Mouse (Mus musculus): ENCODE data around the gene Bcor.
A peak's percentile ranks its signal among the peaks of the same experiment; 100 is the strongest.

The Bcor gene

DNA sequence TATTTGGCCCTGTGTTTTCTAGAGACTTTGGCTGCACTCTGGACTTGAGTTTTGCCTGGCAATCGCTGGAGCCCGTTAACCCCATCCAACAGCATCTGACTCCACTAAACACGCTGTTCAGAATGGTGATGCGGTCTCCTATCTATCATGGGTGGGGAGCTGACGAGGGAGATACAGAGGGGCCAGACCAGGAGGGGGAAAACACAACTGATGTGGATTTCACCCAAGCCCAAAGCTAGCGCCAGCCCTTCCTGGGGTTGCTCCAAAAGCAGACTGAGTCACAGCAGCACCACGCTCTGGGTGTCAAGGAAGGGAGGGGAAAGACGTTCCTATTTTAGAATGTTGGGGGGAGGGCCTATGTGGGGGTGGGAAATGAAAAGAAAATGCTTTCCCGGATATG, 94.4 kb downstream of the Bcor start:
- no peak for DNase-seq (ENCODE audit: low spot score)

DNA sequence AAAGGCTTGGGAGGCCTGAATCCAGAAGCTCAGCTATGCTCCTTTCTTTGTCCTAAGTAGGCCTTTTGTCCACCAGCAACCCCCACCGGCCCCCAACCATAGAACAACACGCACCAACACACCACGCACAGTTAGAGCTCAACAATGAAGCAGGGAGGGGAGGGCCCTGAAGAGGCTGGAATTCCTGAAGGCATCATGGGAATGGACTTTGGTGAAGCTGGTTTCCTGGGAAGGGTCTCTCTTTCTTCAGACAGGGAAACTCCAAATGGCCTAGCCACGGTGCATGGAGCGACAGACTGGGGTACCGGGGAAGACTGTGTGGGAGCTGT, 97.3 kb downstream of the Bcor start:
- no peak for DNase-seq (ENCODE audit: low spot score)

DNA sequence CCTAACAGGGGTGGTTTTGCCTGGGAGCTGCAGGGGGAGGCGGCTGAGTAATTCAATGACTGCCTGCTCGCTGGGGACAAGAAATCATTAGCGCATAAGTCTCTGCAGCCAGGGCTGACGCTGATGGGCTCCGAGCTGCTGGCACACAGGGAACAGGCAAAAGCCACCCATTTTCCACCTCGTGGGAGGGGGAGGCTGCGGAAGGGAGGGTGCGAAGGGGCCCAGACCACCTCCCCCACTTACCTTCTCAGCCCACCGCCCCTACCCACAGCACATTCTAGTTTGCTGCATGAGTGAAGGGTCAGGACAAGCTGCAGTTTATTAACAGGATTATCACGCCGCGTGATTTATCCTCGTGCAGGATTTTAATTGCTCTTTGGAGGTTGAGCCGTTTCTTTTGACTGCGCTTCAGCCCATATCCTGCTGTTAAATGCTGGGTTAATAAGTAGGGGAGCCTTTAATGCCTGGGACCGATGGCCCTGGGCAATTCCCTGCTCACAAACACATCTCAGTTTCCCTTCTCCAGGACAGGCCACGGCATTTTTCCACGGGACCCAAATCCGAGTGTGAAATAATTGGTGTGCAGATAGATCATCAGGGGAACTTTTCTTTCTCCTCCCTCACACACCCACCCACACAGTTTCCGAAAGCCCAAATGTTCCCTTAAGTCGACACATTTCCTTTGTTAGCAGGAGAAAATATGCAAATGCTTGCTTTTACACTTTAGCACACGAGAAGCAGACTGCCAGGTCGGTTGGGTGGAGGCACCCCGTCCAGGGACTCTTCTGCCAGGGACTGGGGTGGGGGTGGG, 97.8 kb downstream of the Bcor start:
- DNase-seq (ENCODE audit: low spot score): no peak

- DNase-seq (ENCODE audit: low spot score): no peak
Measured at GRCm38 (mm10) chrX:12060848-12061247, 99.3 kb downstream of the Bcor start.

DNA sequence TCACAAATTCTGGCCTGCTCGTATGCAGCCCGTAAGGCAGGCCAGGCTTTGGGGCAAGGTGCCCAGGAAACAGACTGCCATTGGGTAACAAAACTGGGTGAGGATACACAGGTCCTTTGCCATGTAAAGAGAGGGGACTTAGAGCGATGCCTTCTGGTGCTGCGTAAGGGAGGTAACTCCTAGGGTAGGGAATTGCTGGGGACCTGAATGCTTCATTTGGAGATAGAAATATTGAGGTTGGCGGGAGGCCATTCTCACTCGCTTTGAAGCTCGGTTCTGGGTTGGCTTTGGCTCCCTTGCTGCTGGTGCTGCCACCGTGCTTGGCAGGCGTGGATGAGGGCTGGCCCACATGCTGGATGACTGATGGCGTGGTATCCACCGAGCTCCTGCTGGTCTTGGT, 102.9 kb downstream of the Bcor start:
- no peak for DNase-seq (ENCODE audit: low spot score)

- DNase-seq (ENCODE audit: low spot score): no peak
Measured at GRCm38 (mm10) chrX:12053315-12053914, 106.7 kb downstream of the Bcor start.

- DNase-seq (ENCODE audit: low spot score): no peak
Measured at GRCm38 (mm10) chrX:12052651-12053050, 107.5 kb downstream of the Bcor start.

DNA sequence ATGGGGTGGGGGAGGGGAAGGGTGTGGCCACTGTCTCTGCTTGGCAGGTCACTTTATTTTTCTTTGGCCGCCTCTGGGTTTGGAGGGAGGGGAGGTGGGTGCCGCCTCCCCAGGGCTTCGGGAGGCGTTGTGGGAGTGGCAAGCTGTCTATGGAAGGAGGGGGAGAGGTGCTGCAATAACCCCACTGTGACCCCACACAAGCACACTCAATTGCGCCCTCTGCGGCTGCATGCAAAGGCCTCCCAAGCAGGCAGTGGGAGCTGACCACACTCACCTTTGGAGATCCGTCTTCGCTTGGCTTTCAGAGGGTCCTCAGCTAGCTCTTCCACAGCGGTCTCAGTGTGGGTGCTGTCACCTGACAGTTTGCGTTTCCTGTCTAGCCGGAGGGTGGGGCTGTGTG, 111.4 kb downstream of the Bcor start:
- no peak for DNase-seq (ENCODE audit: low spot score)

DNA sequence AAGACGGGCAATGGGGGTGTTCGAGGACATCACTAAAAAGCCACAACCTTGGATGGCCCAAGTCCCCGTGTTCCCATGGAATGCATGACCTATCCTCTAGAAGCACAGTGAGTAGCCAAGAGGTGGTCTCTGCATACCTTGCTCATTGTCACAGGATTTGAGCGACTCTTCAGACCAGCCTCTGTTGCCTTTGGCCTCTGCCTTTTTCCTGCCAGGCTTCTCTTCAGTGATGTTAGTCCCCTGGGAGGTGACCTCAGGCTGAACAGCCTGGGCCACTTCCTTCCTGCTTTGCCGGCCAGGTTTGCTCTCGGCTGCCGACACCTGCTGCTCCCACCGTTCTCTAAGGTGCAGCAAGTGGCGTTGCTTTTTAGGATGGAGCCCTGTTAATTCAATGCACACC, 112.0 kb downstream of the Bcor start:
- no peak for DNase-seq (ENCODE audit: low spot score)

DNA sequence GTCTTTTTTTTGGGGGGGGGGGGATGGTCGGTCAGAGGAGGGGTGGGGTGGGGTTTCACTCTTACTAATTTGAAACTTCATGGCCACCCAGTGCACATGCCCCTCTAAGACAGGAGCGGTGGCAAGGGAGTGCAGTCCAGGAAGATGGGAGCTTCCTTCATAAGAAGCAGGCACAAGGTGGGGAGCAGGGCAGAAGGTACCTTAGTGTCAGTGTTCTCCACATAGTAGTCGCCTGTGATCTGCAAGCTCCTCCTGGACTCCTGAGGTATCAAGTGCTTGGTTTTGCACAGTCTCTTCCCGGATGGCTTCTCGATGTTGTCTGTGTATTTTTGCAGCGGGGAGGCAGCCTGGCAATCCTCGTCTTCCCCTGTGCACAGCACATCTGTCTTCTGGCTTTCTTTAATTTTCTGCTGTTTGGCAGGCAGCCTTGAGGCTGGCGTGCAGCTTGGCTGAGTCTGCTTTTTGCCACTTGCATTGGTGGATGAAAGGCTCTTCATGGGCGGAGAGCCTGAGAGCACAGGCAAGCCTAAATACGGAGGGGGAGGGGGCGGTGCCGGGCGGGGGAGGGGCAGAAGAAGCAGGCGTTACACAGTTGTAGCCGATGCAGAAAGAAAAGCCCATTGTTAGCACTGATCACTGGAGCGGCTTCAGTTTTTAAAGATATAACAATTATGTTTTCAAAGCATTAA, 112.8 kb downstream of the Bcor start:
- DNase-seq (ENCODE audit: low spot score): no peak

DNA sequence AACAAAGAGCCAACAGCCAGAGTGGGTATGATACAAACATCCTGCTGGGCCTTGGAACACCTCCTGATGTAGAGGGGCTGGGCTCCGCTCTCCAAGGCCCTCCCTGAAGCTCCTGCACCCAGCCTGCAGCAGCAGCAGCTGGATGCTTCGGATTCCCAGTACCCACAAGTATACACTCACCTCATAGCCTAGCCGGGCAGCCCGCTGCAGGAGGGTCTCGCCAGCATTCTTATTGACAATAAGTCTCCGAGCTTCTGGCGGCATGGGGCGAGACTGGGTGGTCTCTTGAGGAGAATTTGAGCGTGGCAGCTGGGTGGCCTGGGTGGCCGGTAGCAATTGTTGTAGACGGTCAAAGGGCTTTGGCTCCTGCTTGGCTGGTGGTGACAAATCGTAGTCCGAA, 113.5 kb downstream of the Bcor start:
- DNase-seq (ENCODE audit: low spot score): no peak

DNA sequence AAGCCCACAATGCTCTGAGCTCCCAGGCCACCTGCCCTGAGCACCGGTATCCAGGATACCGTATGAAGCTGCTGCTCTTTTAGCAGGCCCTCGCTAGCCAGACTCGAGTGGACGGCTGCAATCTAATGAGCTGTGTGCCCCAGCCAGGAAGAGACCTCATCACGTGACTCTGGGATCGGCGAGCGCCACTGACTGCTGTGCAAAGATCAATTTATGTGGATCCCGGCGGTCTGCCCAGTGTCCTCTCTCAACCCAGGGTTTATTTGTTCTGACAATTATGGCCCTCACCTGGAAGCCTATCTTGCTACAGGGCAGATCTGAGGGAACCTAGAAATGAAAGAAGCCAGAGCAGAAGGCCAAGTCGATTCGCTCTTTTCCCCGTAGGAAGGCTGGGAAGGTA, 116.8 kb downstream of the Bcor start:
- no peak for DNase-seq (ENCODE audit: low spot score)

- no peak for DNase-seq (ENCODE audit: low spot score)
Measured at GRCm38 (mm10) chrX:12041453-12041852, 118.7 kb downstream of the Bcor start.

GRCm38 (mm10) chrX:12014726-12015464, 145.3 kb downstream of the Bcor start:
- no peak for DNase-seq (ENCODE audit: low spot score)

GRCm38 (mm10) chrX:12010660-12011059, 149.5 kb downstream of the Bcor start:
- DNase-seq (ENCODE audit: low spot score): no peak

- no peak for DNase-seq (ENCODE audit: low spot score)
Measured at GRCm38 (mm10) chrX:12009046-12009445, 151.1 kb downstream of the Bcor start.

DNA sequence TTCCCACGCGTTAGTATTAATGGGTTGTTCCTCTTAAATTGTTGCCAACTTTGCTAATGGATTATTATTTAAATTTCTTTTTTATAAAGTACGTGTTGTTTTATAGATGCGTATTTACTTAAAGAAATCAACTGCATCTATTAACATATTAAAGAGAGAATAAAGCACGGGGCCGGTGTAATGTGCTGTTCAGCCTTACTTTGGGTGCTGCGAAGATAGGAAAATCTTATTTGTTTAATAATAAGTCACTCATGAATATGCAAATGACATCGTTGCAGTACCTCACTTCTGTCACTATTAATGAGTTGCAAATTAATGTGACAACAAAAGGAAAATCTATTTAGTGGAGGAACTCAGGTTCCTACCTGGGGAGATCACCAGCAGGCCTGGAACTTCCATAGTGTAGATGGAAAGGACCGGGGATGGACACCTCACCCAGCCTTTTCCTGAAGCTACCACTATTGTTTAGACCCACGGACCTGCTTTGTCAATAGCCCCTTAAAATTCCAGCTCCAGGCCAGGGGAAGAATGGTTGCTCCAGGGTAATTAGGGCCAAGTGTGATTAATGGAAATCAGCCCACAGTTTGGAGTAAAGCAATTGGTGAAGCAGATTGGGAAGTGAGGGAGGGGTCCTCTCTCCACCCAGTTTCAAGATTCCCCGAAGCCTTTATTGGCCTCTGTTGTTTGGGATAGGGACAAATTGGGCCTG, 152.2 kb downstream of the Bcor start:
- no peak for DNase-seq (ENCODE audit: low spot score)

- DNase-seq (ENCODE audit: low spot score): peak; percentile 78
Measured at GRCm38 (mm10) chrX:12006882-12007753, 153.0 kb downstream of the Bcor start.

- peak; percentile 40 for DNase-seq (ENCODE audit: low spot score)
Measured at GRCm38 (mm10) chrX:12006031-12006881, 153.9 kb downstream of the Bcor start.
